Comparison of ENCODE assay signal across 26 mouse cellular contexts in the genomic region with DNA sequence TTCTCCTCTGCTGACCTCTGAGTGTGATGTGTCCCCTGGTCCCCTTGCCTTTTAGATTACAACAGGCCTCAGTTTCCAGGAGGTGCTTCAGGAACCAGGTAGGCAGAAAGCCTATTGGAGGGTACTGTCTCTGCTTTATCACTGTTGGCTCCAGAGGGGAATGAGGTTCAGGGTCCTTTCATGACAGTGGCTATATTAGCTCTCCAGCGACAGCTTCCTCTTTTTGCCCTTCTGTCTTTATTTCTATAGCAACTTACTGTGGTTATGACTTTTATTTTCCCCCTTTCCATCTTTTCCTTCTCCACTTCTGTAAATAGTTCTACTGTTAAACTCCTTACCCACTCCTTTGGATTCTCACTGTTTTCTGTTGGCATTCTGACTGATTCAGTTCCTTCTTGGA.
"Had no signal": no experiment of that assay in that cellular context is flagged by ENCODE, and none has a peak within 500 bp of the region (broad histone marks: within the 10 kb centered on the region; RNA-seq: fewer than 3 reads in every experiment).

No protein-coding gene starts in this region.

- H3K4me3 ChIP-seq: heart, adult 2 months; heart, embryonic 13.5 days; heart, embryonic 15.5 days; hindbrain, embryonic 10.5 days; hindbrain, embryonic 12.5 days; kidney, embryonic 15.5 days; limb, embryonic 13.5 days; limb, embryonic 15.5 days; liver, embryonic 12.5 days had no signal

- H3K27ac ChIP-seq: heart, adult 2 months; heart, embryonic 13.5 days; heart, embryonic 15.5 days; hindbrain, embryonic 10.5 days; hindbrain, embryonic 12.5 days; hindbrain, embryonic 14.5 days; kidney, embryonic 15.5 days; kidney, postnatal 0 days; limb, embryonic 13.5 days; limb, embryonic 15.5 days; liver, embryonic 12.5 days; liver, embryonic 14.5 days had no signal

- DNase-seq: gastrocnemius, postnatal 10 days; gastrocnemius, postnatal 36 days; heart, adult 2 months; heart, postnatal 14 days; heart, postnatal 36 days; kidney, adult 11 months; kidney, adult 2 months; kidney, adult 9 months; kidney, postnatal 14 days; kidney, postnatal 36 days; layer of hippocampus, adult 9-11 months; layer of hippocampus, postnatal 36 days; left cerebral cortex, postnatal 4 days had no signal

- ATAC-seq: hindbrain, embryonic 16.5 days; intestine, embryonic 16.5 days; liver, embryonic 12.5 days had no signal
